Mouse (Mus musculus) gastrocnemius, postnatal 36 days (tissue): ENCODE data around the gene Spdl1. TPM values are rescaled to one million over a fixed set of nuclear protein-coding genes. Genes with fewer than 3 reads are reported as not detected.

Experiments used
- DNase-seq, 2 experiments: peaks; one replicate each; pipeline ENCODE4 v3.0.0; 2022
- intact Hi-C: fragments of 180-260 bp; cut with DNase I; formaldehyde crosslinking; loops from one replicate; pipeline ENCODE4 v1.15.1; 2025
- total RNA-seq, 2 experiments: library from RNA; stranded (reverse); gene quantifications; 2 replicates each; pipeline ENCODE4 v1.2.3; 2021

The Spdl1 gene
- total RNA-seq, 2 experiments from 2014 or later, result 0.39 to 0.48 TPM

GRCm38 (mm10) chr11:34763739-34764361 is 69.6 kb downstream of the Spdl1 start:
- DNase-seq, result no peak
- intact Hi-C loops, result no loop called here

GRCm38 (mm10) chr11:34762570-34763127 is 70.8 kb downstream of the Spdl1 start:
- no peak for DNase-seq
- intact Hi-C loops, result no loop called here

GRCm38 (mm10) chr11:34762125-34762524 is 71.3 kb downstream of the Spdl1 start:
- DNase-seq, result no peak
- intact Hi-C loops, result no loop called here

- intact Hi-C loops, result no loop called here
- no peak for DNase-seq
These were observed 73.9 kb downstream of the Spdl1 start for GRCm38 (mm10) chr11:34759582-34759981.

Other genes starting within 250 kb of the Spdl1 start
- gene Dock2, start 49.7 kb downstream of the Spdl1 start, total RNA-seq, result 1 to 10 TPM in 1 of 2 experiments, under 1 TPM in 1; 0.86 to 1.6 TPM